Mouse (Mus musculus): ENCODE results near the gene Tmigd3. TPM values are rescaled to one million over a fixed set of nuclear protein-coding genes. Genes with fewer than 3 reads are reported as not detected.

The Tmigd3 gene
- polyA plus RNA-seq, 1 experiment from 2014 or later, result 0.41 TPM

DNA sequence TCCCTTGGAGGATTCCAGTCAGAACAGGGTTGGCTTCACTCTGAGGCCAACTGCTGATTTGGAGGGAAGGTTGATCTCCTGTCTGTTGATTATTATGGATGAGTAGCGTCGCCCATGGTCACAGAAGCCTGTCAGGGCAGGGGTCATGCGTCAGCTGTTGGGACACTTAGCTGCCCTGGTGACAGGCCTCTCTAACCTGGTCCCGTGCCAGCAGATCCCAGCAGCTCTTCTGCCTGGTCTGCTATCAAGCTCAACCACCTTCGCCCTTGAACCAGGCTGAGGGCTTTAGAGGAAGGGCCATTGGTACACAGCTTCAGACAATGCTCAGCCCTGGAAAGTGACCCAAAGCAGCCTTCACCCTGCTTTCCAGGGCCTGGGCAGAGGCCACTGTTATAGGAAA is 5.3 kb downstream of the Tmigd3 start:
- WGBS, result 47% methylated on average over 5 of the region's 5 CpGs
- no peaks in the 10 kb centered on the region for H3K9me3 ChIP-seq (ENCODE audit: control insufficient read depth, low read length)
- H3K9ac ChIP-seq (ENCODE audit: low read length), result no peak overlapping the region
- H3K27me3 ChIP-seq (ENCODE audit: control insufficient read depth, insufficient read depth, low read length), result no peaks in the 10 kb centered on the region; the same call in 1 of the 2 replicates
- H3K4me1 ChIP-seq (ENCODE audit: control insufficient read depth in 2 of 2, insufficient read depth in 2 of 2, low read length in 2 of 2), result peaks cover 11 to 20% of the 10 kb centered on the region in 2 experiments
- no peak overlapping the region for H3K27ac ChIP-seq (replicated peaks in 1 of 2; ENCODE audit: control insufficient read depth in 1 of 2, insufficient read depth in 1 of 2, low read depth in 2 of 2, low read length in 2 of 2)
- H3K4me3 ChIP-seq (ENCODE audit: control insufficient read depth in 1 of 2, insufficient read depth in 1 of 2, low read depth in 1 of 2, low read length in 2 of 2), result no peak overlapping the region
- no peak for ATAC-seq (ENCODE audit: insufficient number of reproducible peaks, insufficient read depth, low FRiP score, low read depth)
- no peak overlapping the region for H3K4me2 ChIP-seq (ENCODE audit: low read length)
- no peaks in the 10 kb centered on the region for H3K36me3 ChIP-seq (ENCODE audit: control insufficient read depth, insufficient read depth, low read length)

DNA sequence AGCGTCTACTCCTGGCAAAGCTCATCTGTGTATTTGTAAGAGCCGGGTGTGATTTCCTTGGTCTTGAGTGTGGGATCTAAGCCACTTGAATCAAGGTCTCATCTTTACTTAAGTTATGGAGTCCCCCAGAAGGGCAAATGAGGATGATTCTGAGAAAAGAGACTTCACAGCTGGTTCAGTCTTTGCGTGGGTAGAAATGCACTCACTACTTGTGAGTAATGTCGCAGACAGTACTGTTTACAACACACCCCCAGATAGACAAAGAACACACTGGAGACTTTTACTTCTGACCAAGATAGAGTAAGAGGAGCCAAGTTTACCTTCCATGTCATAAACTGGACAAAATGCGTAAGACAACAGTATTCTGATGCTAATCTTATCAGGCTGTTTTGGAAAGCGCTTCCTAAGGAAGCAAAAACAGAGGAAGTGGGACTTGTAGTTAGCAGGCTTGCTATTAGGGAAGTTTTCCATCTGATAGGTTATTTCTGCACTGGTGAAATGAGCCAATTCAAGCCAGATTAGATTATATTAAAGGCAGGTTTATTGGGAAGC is 6.6 kb downstream of the Tmigd3 start:
- ATAC-seq (ENCODE audit: insufficient number of reproducible peaks, insufficient read depth, low FRiP score, low read depth), result no peak
- WGBS, result 69% methylated on average over 6 of the region's 6 CpGs
- Histone ChIP-seq H3K4me1 (ENCODE audit: control insufficient read depth in 2 of 2, insufficient read depth in 2 of 2, low read length in 2 of 2) (peaks cover 7 to 16% of the 10 kb centered on the region in 2 experiments), H3K27me3 (ENCODE audit: control insufficient read depth, insufficient read depth, low read length) (peaks cover 5% of the 10 kb centered on the region; the same call in 1 of the 2 replicates), H3K9ac (ENCODE audit: low read length) (no peak overlapping the region), H3K4me2 (ENCODE audit: low read length) (no peak overlapping the region), H3K36me3 (ENCODE audit: control insufficient read depth, insufficient read depth, low read length) (no peaks in the 10 kb centered on the region), H3K27ac (replicated peaks in 1 of 2; ENCODE audit: control insufficient read depth in 1 of 2, insufficient read depth in 1 of 2, low read depth in 2 of 2, low read length in 2 of 2) (no peak overlapping the region), H3K9me3 (ENCODE audit: control insufficient read depth, low read length) (no peaks in the 10 kb centered on the region), H3K4me3 (ENCODE audit: control insufficient read depth in 1 of 2, insufficient read depth in 1 of 2, low read depth in 1 of 2, low read length in 2 of 2) (no peak overlapping the region)

DNA sequence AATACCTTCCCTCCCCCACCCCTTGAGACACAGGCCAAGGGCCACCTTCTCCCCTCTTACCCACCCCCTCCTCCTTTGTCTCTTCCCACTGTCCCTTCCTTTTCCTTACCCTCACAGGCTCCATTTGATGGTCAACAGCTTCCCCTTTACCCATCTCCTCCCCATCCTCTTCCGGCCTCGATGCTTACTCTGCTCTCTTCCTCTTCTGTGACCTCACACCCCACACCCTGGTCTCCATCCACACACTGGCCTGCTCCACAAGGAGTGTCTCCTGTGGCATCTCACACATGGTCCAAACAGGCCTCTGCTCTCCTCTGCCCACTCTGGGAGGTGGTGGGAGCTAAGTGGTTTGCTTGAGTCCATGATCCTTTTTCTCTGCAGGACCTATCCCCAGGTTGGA is 7.2 kb downstream of the Tmigd3 start:
- peaks cover 5% of the 10 kb centered on the region; the same call in 1 of the 2 replicates for H3K27me3 ChIP-seq (ENCODE audit: control insufficient read depth, insufficient read depth, low read length)
- H3K9me3 ChIP-seq (ENCODE audit: control insufficient read depth, low read length), result no peaks in the 10 kb centered on the region
- peaks cover 6 to 10% of the 10 kb centered on the region in 2 experiments; a peak in 2 of 4 replicates for H3K4me1 ChIP-seq (ENCODE audit: control insufficient read depth in 2 of 2, insufficient read depth in 2 of 2, low read length in 2 of 2)
- no peak overlapping the region for H3K4me2 ChIP-seq (ENCODE audit: low read length)
- no peak for ATAC-seq (ENCODE audit: insufficient number of reproducible peaks, insufficient read depth, low FRiP score, low read depth)
- 67% methylated on average over 2 of the region's 2 CpGs for WGBS
- no peaks in the 10 kb centered on the region for H3K36me3 ChIP-seq (ENCODE audit: control insufficient read depth, insufficient read depth, low read length)
- no peak overlapping the region for H3K4me3 ChIP-seq (ENCODE audit: control insufficient read depth in 1 of 2, insufficient read depth in 1 of 2, low read depth in 1 of 2, low read length in 2 of 2)
- H3K27ac ChIP-seq (replicated peaks in 1 of 2; ENCODE audit: control insufficient read depth in 1 of 2, insufficient read depth in 1 of 2, low read depth in 2 of 2, low read length in 2 of 2), result no peak overlapping the region
- H3K9ac ChIP-seq (ENCODE audit: low read length), result no peak overlapping the region

GRCm38 (mm10) chr3:105878751-105879150 is 8.0 kb downstream of the Tmigd3 start:
- Histone ChIP-seq H3K27me3 (ENCODE audit: control insufficient read depth, insufficient read depth, low read length) (peaks cover 5% of the 10 kb centered on the region; the same call in 1 of the 2 replicates), H3K4me2 (ENCODE audit: low read length) (no peak overlapping the region), H3K4me3 (ENCODE audit: control insufficient read depth in 1 of 2, insufficient read depth in 1 of 2, low read depth in 1 of 2, low read length in 2 of 2) (no peak overlapping the region), H3K27ac (replicated peaks in 1 of 2; ENCODE audit: control insufficient read depth in 1 of 2, insufficient read depth in 1 of 2, low read depth in 2 of 2, low read length in 2 of 2) (no peak overlapping the region), H3K4me1 (ENCODE audit: control insufficient read depth in 2 of 2, insufficient read depth in 2 of 2, low read length in 2 of 2) (peaks cover 6 to 10% of the 10 kb centered on the region in 2 experiments; a peak in 2 of 4 replicates), H3K9ac (ENCODE audit: low read length) (no peak overlapping the region), H3K9me3 (ENCODE audit: control insufficient read depth, low read length) (no peaks in the 10 kb centered on the region), H3K36me3 (ENCODE audit: control insufficient read depth, insufficient read depth, low read length) (no peaks in the 10 kb centered on the region)
- no peak for ATAC-seq (ENCODE audit: insufficient number of reproducible peaks, insufficient read depth, low FRiP score, low read depth)
- WGBS, result 78% methylated on average over 8 of the region's 8 CpGs

- no peak for ATAC-seq (ENCODE audit: insufficient number of reproducible peaks, insufficient read depth, low FRiP score, low read depth)
- Histone ChIP-seq H3K4me3 (ENCODE audit: control insufficient read depth in 1 of 2, insufficient read depth in 1 of 2, low read depth in 1 of 2, low read length in 2 of 2) (no peak overlapping the region), H3K36me3 (ENCODE audit: control insufficient read depth, insufficient read depth, low read length) (no peaks in the 10 kb centered on the region), H3K27me3 (ENCODE audit: control insufficient read depth, insufficient read depth, low read length) (0 out of 2 replicates have a peak, but pooled peaks cover 5% of the 10 kb centered on the region), H3K9me3 (ENCODE audit: control insufficient read depth, low read length) (no peaks in the 10 kb centered on the region), H3K27ac (replicated peaks in 1 of 2; ENCODE audit: control insufficient read depth in 1 of 2, insufficient read depth in 1 of 2, low read depth in 2 of 2, low read length in 2 of 2) (no peak overlapping the region), H3K4me2 (ENCODE audit: low read length) (no peak overlapping the region), H3K4me1 (ENCODE audit: control insufficient read depth in 2 of 2, insufficient read depth in 2 of 2, low read length in 2 of 2) (peaks cover 6 to 9% of the 10 kb centered on the region in 2 experiments; a peak in 2 of 4 replicates), H3K9ac (ENCODE audit: low read length) (no peak overlapping the region)
- whole genome bisulfite sequencing, result 29% methylated on average over 3 of the region's 3 CpGs
These were observed 9.7 kb downstream of the Tmigd3 start for GRCm38 (mm10) chr3:105880419-105880818.

DNA sequence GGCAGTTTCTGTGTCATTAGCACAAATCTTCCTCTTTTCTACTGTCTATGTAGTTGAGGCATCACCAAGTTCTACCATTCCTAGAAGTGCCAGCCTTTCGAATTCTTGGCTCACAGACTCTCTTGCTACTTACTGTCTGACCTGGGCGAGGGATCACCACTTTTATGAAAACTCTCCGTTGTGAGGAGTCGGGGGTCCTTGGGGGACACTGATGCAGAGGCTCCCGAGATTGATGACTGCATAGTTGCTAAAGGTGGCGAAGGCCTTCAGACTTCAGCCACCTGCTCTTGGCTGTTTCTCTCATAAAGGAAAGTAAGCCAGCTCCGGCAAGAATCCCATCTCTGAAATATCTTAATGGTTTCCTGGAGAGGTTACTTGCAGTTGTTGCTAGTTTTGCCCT is 11.4 kb downstream of the Tmigd3 start:
- H3K4me1 ChIP-seq (ENCODE audit: control insufficient read depth in 2 of 2, insufficient read depth in 2 of 2, low read length in 2 of 2), result no peaks in the 10 kb centered on the region
- H3K9me3 ChIP-seq (ENCODE audit: control insufficient read depth, low read length), result 0 out of 2 replicates have a peak, but pooled peaks cover 2% of the 10 kb centered on the region
- WGBS, result 84% methylated on average over 7 of the region's 7 CpGs
- no peak overlapping the region for H3K4me2 ChIP-seq (ENCODE audit: low read length)
- no peak overlapping the region for H3K4me3 ChIP-seq (ENCODE audit: control insufficient read depth in 1 of 2, insufficient read depth in 1 of 2, low read depth in 1 of 2, low read length in 2 of 2)
- no peak overlapping the region for H3K27ac ChIP-seq (replicated peaks in 1 of 2; ENCODE audit: control insufficient read depth in 1 of 2, insufficient read depth in 1 of 2, low read depth in 2 of 2, low read length in 2 of 2)
- no peak overlapping the region for H3K9ac ChIP-seq (ENCODE audit: low read length)
- no peaks in the 10 kb centered on the region for H3K36me3 ChIP-seq (ENCODE audit: control insufficient read depth, insufficient read depth, low read length)
- H3K27me3 ChIP-seq (ENCODE audit: control insufficient read depth, insufficient read depth, low read length), result 0 out of 2 replicates have a peak, but pooled peaks cover 5% of the 10 kb centered on the region
- ATAC-seq (ENCODE audit: insufficient number of reproducible peaks, insufficient read depth, low FRiP score, low read depth), result no peak

- Histone ChIP-seq H3K9me3 (ENCODE audit: control insufficient read depth, low read length) (0 out of 2 replicates have a peak, but pooled peaks cover 2% of the 10 kb centered on the region), H3K36me3 (ENCODE audit: control insufficient read depth, insufficient read depth, low read length) (no peaks in the 10 kb centered on the region), H3K4me2 (ENCODE audit: low read length) (no peak overlapping the region), H3K4me1 (ENCODE audit: control insufficient read depth in 2 of 2, insufficient read depth in 2 of 2, low read length in 2 of 2) (no peaks in the 10 kb centered on the region), H3K4me3 (ENCODE audit: control insufficient read depth in 1 of 2, insufficient read depth in 1 of 2, low read depth in 1 of 2, low read length in 2 of 2) (no peak overlapping the region), H3K27ac (replicated peaks in 1 of 2; ENCODE audit: control insufficient read depth in 1 of 2, insufficient read depth in 1 of 2, low read depth in 2 of 2, low read length in 2 of 2) (no peak overlapping the region), H3K9ac (ENCODE audit: low read length) (no peak overlapping the region), H3K27me3 (ENCODE audit: control insufficient read depth, insufficient read depth, low read length) (0 out of 2 replicates have a peak, but pooled peaks cover 5% of the 10 kb centered on the region)
- ATAC-seq (ENCODE audit: insufficient number of reproducible peaks, insufficient read depth, low FRiP score, low read depth), result no peak
- WGBS, result 88% methylated on average over 2 of the region's 2 CpGs
These were observed 12.4 kb downstream of the Tmigd3 start for GRCm38 (mm10) chr3:105883111-105883510.

DNA sequence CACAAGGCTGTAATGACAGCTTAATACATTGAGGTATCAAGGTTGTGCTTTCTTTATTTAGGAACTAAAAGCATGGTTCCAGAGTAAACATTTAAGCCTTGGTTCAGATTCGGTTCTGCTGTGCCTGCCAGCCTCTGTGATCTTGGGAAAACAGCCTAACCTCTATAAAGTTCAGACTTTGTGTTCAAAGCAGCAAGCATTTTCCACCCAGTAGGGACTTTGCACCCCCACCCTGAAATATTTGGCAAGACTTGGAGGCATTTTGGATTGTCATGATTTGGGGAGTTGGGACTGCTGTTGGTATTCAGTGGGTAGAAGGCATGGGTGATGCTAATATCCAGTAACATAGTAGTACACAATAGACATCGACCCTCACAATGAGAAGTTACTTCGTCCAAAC is 18.3 kb downstream of the Tmigd3 start:
- H3K9me3 ChIP-seq (ENCODE audit: control insufficient read depth, low read length), result 0 out of 2 replicates have a peak, but pooled peaks cover 2% of the 10 kb centered on the region
- H3K9ac ChIP-seq (ENCODE audit: low read length), result no peak overlapping the region
- WGBS, result 81% methylated on average over 3 of the region's 3 CpGs
- ATAC-seq (ENCODE audit: insufficient number of reproducible peaks, insufficient read depth, low FRiP score, low read depth), result no peak
- no peak overlapping the region for H3K4me2 ChIP-seq (ENCODE audit: low read length)
- H3K27me3 ChIP-seq (ENCODE audit: control insufficient read depth, insufficient read depth, low read length), result no peaks in the 10 kb centered on the region
- no peak overlapping the region for H3K27ac ChIP-seq (replicated peaks in 1 of 2; ENCODE audit: control insufficient read depth in 1 of 2, insufficient read depth in 1 of 2, low read depth in 2 of 2, low read length in 2 of 2)
- no peaks in the 10 kb centered on the region for H3K36me3 ChIP-seq (ENCODE audit: control insufficient read depth, insufficient read depth, low read length)
- H3K4me3 ChIP-seq (ENCODE audit: control insufficient read depth in 1 of 2, insufficient read depth in 1 of 2, low read depth in 1 of 2, low read length in 2 of 2), result no peak overlapping the region
- H3K4me1 ChIP-seq (ENCODE audit: control insufficient read depth in 2 of 2, insufficient read depth in 2 of 2, low read length in 2 of 2), result peaks cover 17 to 30% of the 10 kb centered on the region in 2 experiments

All from heart, embryonic 14.5 days (tissue).